Mouse (Mus musculus) lung, embryonic 14.5 days (tissue): Measurements from ENCODE around the gene Adnp. TPM values are rescaled to one million over a fixed set of nuclear protein-coding genes. Genes with fewer than 3 reads are reported as not detected.
A peak's percentile ranks its signal among the peaks of the same experiment; 100 is the strongest.
"Not testable (repeated sequence)": the region's sequence is repeated elsewhere in the genome, so short reads cannot be mapped to it uniquely, and the experiment has no call there.

ENCODE experiments used
- ATAC-seq: fragments of 200-750 bp; cut with Nextera tagmentation; 2 replicates; pipeline ENCODE4 v1.8.0; 2017; ENCODE audit warnings: mild to moderate bottlenecking, moderate TSS enrichment, moderate library complexity; ENCODE audit not compliant: insufficient read depth
- DNase-seq: peaks from one replicate; pipeline ENCODE4 v3.0.0-alpha.2; 2015
- H3K27ac ChIP-seq: fragments of 300-500 bp; sonication (generic); 2 replicates; pipeline ENCODE4 v1.5.1; 2014; ENCODE audit warnings: low read depth, mild to moderate bottlenecking, moderate library complexity
- H3K27me3 ChIP-seq: fragments of 300-500 bp; sonication (generic); 2 replicates; pipeline ENCODE4 v1.6.1; 2014; ENCODE audit warnings: low read length, control low read depth; ENCODE audit not compliant: insufficient read depth
- H3K36me3 ChIP-seq: fragments of 300-500 bp; sonication (generic); 2 replicates; pipeline ENCODE4 v1.6.1; 2014; ENCODE audit warnings: control low read depth; ENCODE audit not compliant: insufficient read depth
- H3K4me1 ChIP-seq: fragments of 300-500 bp; sonication (generic); 2 replicates; pipeline ENCODE4 v1.6.1; 2014; ENCODE audit warnings: antibody characterized with exemption, control low read depth; ENCODE audit not compliant: insufficient read depth
- H3K4me2 ChIP-seq: fragments of 300-500 bp; sonication (generic); 2 replicates; pipeline ENCODE4 v1.6.1; 2014; ENCODE audit warnings: mild to moderate bottlenecking
- H3K4me3 ChIP-seq: fragments of 300-500 bp; sonication (generic); 2 replicates; pipeline ENCODE4 v1.5.1; 2014; ENCODE audit warnings: low read depth, low read length
- H3K9ac ChIP-seq: fragments of 300-500 bp; sonication (generic); 2 replicates; pipeline ENCODE4 v1.6.1; 2014
- H3K9me3 ChIP-seq: fragments of 300-500 bp; sonication (generic); 2 replicates; pipeline ENCODE4 v1.6.1; 2016; ENCODE audit warnings: low read depth, low read length, control low read depth
- CTCF ChIP-seq: IDR thresholded peaks from 2 replicates; pipeline ENCODE4 v1.5.1; 2016; ENCODE audit warnings: antibody characterized with exemption, low read depth
- WGBS: fragments of 180-500 bp; shearing (Covaris S2); extraction: QIAGEN DNeasy Blood & Tissue Kit; methylation state at CpG from one replicate; pipeline ENCODE4 v1.1.7; 2014; 5-methylcytosine and 5-hydroxymethylcytosine counted together
- polyA plus RNA-seq: library from polyadenylated mRNA; unstranded; fragments of >200 nt; fragmentation: Nextera tagmentation; extraction: Ambion mirVana; gene quantifications from 2 replicates; pipeline ENCODE4 v1.2.1, GENCODE M21; 2014

The Adnp gene
- polyA plus RNA-seq, 1 experiment from 2014 or later = 16.2 TPM

DNA sequence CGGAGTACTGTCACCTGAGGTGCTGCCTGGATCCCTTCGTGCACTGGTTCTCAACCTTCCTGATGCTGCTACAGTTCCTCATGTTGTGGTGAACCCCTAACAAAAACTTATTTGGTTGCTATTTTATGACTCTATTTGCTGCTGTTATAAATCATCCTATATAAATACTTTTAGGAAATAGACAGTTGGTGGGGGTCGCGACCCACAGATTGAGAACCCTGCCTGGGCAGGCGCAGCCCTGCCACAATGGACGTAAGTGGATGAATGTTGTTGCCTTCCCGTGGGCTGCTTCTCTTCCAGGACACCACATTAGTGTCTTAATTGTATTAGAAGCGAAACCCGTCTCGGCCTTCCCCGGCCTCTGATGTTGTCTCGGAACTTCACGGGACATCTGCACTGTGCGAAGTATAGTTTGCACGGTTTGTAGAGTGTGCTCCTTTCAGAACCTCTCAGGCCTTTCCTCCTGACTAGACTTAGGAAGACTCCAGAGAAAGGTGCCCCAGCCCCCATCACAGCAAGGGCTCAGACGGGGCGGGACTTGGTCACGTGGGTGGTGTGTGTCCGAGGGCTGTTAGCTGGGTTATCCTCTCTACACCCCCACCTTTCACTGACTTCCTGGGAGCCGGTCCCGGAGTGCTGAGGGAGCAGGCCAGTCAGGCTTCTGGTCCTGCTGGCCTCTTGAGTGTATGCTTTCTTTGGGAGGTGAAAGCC, 40.0 kb downstream of the Adnp start:
- Histone ChIP-seq H3K27ac (no peak overlapping the region), H3K9me3 (no peaks in the 10 kb centered on the region), H3K36me3 (no peaks in the 10 kb centered on the region), H3K4me2 (0 out of 2 replicates have a peak overlapping the region, but pooled peaks have one; percentile 7), H3K4me1 (peaks cover 27% of the 10 kb centered on the region), H3K27me3 (no peaks in the 10 kb centered on the region), H3K9ac (no peak overlapping the region), H3K4me3 (no peak overlapping the region)
- no peak for TF ChIP-seq CTCF
- 31% methylated on average over 21 of the region's 21 CpGs for WGBS
- ATAC-seq (no peak), DNase-seq (peak; percentile 56)

DNA sequence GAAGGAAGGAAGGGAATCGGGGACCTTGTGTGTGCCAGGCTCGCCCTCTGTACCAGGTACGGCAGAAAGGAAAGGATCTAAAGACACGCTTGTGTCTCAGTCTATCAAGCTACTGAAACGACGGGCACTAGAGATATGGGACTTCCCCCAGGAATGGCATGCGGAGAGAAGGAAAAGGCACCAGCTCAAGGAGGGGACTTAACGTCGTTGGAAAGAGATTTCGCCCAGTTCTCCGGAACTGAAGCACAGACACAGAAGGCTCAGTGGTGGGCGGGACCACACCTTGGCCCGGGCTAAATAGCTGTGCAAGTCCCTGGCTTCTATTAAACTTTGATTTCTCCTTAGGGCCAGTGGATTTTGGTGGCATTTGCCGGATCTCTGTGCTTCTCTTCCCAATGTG, 44.9 kb downstream of the Adnp start:
- no peak for TF ChIP-seq CTCF
- DNase-seq (peak; percentile 57), ATAC-seq (peak; percentile 18; the same call in 1 of the 2 replicates)
- Histone ChIP-seq H3K9ac (peak overlapping the region; percentile 51), H3K4me1 (peaks cover 6% of the 10 kb centered on the region), H3K36me3 (no peaks in the 10 kb centered on the region), H3K9me3 (no peaks in the 10 kb centered on the region), H3K4me2 (peak overlapping the region; percentile 62), H3K27ac (peak overlapping the region; percentile 93), H3K4me3 (peak overlapping the region; percentile 28), H3K27me3 (no peaks in the 10 kb centered on the region)
- 9% methylated on average over 14 of the region's 14 CpGs for WGBS

DNA sequence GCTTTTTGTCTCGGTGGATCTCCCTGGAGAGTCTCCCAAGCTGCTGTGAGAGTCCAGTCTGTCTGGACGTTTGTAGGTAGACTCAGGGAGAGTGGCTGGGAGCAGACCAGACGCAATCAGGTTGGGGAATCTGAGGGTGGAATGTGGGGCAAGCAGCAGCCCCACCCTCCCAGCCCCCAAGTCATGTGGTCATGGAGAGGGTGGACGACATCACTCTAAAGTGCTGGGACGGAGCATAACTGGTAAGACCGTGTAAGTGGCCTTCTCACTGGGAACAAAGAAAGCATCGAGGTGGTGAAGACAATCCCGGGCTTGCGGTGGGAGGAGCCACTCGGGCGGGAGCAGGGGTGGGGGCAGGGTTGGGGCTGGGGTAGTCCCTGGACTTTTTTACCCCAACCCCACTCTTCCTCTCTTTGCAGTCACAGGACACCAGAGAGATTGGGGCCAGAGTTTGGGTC, 45.4 kb downstream of the Adnp start:
- Histone ChIP-seq H3K4me1 (peaks cover 6% of the 10 kb centered on the region), H3K9ac (peak overlapping the region; percentile 51), H3K27ac (peak overlapping the region; percentile 93), H3K4me3 (peak overlapping the region; percentile 28), H3K27me3 (no peaks in the 10 kb centered on the region), H3K36me3 (no peaks in the 10 kb centered on the region), H3K9me3 (no peaks in the 10 kb centered on the region), H3K4me2 (peak overlapping the region; percentile 62)
- ATAC-seq (peak; percentile 52; the same call in 1 of the 2 replicates), DNase-seq (peak; percentile 53)
- 5% methylated on average over 11 of the region's 11 CpGs for WGBS
- TF ChIP-seq CTCF = no peak

DNA sequence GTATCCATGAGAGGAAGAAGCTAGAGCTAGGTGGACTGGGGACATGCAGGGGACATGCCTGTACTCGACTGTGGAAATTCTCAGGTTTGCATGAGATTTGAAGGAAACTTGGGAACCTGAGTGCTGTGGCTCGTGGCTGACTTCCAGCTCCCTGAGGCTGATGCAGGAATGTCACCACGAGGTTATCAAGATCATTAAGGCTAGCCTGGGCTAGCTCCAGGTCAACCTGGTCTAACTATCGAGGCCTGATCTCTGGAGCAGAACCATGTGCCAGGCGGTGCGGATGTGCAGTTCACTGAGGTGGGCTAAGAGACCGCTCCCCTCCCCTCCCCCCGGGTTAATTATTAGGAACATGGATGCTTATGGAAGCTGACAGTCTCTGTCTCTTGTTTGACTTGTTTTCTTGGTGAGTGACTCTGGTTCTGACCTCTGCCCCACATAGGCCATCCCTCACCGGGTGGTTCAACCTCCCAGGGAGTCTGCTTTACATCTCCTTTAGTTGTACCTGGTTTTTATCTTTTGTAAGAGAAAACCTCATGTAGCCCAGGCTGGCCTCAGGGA, 46.5 kb downstream of the Adnp start:
- peaks cover 6% of the 10 kb centered on the region for H3K4me1 ChIP-seq
- H3K4me3 ChIP-seq = no peak overlapping the region
- TF ChIP-seq CTCF = no peak
- H3K36me3 ChIP-seq = no peaks in the 10 kb centered on the region
- DNase-seq (no peak), ATAC-seq (no peak)
- no peak overlapping the region for H3K4me2 ChIP-seq
- H3K9me3 ChIP-seq = no peaks in the 10 kb centered on the region
- WGBS = 77% methylated on average over 9 of the region's 9 CpGs
- no peak overlapping the region for H3K9ac ChIP-seq
- no peak overlapping the region for H3K27ac ChIP-seq
- H3K27me3 ChIP-seq = no peaks in the 10 kb centered on the region

DNA sequence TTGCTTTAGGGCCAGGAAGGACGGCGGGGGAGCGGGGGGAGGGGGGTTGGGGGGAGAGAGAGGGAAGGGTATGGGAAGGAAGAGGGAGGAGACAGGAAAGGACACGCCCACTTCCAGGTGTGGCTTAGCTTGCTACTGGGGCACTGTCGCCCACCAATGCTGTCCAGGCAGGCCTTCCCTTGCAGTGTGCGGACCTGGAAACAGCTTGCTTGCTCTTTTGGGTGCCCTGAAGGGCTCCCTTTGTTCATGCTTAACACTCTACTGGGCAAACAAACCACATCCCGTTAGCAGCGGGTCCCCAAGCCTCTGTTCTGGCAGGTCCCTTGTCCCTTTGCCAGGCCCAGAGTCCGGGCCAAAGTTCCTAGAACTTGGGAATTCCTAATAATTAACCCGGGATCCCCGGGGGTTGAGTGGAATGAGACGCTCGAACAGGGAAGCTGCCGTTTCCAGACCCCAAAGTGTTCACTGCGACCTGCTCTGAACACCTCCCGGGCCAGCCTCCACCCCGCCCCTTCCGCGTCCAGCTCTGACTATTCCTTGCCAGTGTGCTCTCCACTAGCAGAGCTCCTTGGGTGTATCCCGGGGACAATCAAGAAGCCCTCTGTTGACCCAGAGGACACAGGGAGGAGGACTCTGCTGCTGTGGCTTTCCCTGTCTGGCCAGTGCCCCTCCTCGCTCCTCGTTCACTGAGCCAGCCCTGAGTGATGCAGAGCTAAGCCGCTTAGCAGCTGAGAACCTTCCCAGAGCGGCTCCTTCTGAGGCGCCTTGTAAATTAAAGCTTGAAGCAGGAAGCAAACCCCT, 47.8 kb downstream of the Adnp start:
- peak overlapping the region; percentile 87 for H3K27ac ChIP-seq
- no peak for TF ChIP-seq CTCF
- DNase-seq (peak; percentile 84), ATAC-seq (peak; percentile 35)
- peaks cover 10% of the 10 kb centered on the region for H3K4me1 ChIP-seq
- peak overlapping the region; percentile 5; the same call in 1 of the 2 replicates for H3K9ac ChIP-seq
- H3K9me3 ChIP-seq = no peaks in the 10 kb centered on the region
- no peaks in the 10 kb centered on the region for H3K27me3 ChIP-seq
- peak overlapping the region; percentile 54 for H3K4me2 ChIP-seq
- WGBS = 7% methylated on average over 25 of the region's 25 CpGs
- H3K36me3 ChIP-seq = no peaks in the 10 kb centered on the region
- peak overlapping the region; percentile 24 for H3K4me3 ChIP-seq

DNA sequence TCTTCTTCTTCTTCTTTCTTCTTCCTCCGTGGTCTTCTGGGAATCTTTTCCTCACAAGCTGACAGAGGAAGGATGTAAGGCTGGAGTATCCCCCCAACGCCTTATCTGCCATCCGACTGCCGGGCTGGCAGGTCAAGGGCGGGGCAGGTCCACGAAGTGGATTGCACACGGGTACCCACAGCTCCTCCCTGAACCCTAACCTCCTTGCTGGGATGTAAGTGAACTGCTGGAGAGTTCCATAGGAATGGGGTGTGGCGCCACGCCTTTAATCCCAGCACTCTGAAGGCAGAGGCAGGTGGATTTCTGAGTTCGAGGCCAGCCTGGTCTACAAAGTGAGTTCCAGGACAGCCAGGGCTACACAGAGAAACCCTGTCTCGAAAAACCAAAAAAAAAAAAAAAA, 48.9 kb downstream of the Adnp start:
- not testable (repeated sequence) for H3K4me2 ChIP-seq, H3K4me3 ChIP-seq, H3K36me3 ChIP-seq, H3K9me3 ChIP-seq, DNase-seq, H3K27me3 ChIP-seq, H3K27ac ChIP-seq, ATAC-seq, H3K9ac ChIP-seq
- 40% methylated on average over 9 of the region's 11 CpGs for WGBS
- peaks cover 10% of the 10 kb centered on the region for H3K4me1 ChIP-seq

DNA sequence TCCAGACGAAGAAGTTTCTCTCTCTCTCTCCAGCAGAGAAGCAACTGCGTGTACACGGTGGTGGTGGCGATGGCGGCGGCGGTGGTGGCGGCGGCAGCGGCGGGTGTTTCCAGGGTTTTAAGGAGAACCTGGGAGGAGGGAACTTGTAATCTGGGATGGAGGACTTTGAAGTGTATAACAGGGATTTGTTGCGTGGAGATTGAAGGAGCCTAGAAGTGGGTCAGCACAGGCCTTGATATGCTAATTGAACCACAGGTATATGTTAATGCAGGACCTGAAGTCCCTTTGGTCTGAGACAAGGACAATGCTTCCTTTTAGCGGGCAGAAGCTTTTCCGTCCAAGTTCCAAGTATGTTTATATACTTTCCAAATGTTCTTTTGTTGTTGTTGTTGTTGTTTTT, 50.6 kb downstream of the Adnp start:
- no peaks in the 10 kb centered on the region for H3K36me3 ChIP-seq
- H3K4me3 ChIP-seq = no peak overlapping the region
- TF ChIP-seq CTCF = no peak
- ATAC-seq (no peak), DNase-seq (no peak)
- WGBS = 48% methylated on average over 14 of the region's 14 CpGs
- no peak overlapping the region for H3K4me2 ChIP-seq
- no peak overlapping the region for H3K27ac ChIP-seq
- no peaks in the 10 kb centered on the region for H3K9me3 ChIP-seq
- H3K27me3 ChIP-seq = no peaks in the 10 kb centered on the region
- no peak overlapping the region for H3K9ac ChIP-seq
- peaks cover 6% of the 10 kb centered on the region for H3K4me1 ChIP-seq
